Mouse (Mus musculus) embryonic facial prominence, embryonic 12.5 days (tissue): ENCODE results near the gene Gm43638. TPM values are rescaled to one million over a fixed set of nuclear protein-coding genes. Genes with fewer than 3 reads are reported as not detected.
"Not testable (repeated sequence)": the region's sequence is repeated elsewhere in the genome, so short reads cannot be mapped to it uniquely, and the experiment has no call there.

ENCODE experiments used
- ATAC-seq: fragments of 200-750 bp; cut with Nextera tagmentation; 2 replicates; pipeline ENCODE4 v1.8.0; 2017; ENCODE audit not compliant: insufficient number of reproducible peaks, insufficient read depth, low FRiP score, low TSS enrichment
- H3K27ac ChIP-seq: fragments of 300-500 bp; sonication (generic); 2 replicates; pipeline ENCODE4 v1.5.1; 2016; ENCODE audit warnings: mild to moderate bottlenecking
- H3K27me3 ChIP-seq: fragments of 300-500 bp; sonication (generic); 2 replicates; pipeline ENCODE4 v1.6.1; 2016; ENCODE audit warnings: mild to moderate bottlenecking, moderate library complexity
- H3K36me3 ChIP-seq: fragments of 300-500 bp; sonication (generic); 2 replicates; pipeline ENCODE4 v1.6.1; 2016; ENCODE audit warnings: mild to moderate bottlenecking
- H3K4me1 ChIP-seq: fragments of 300-500 bp; sonication (generic); 2 replicates; pipeline ENCODE4 v1.6.1; 2016
- H3K4me2 ChIP-seq: fragments of 300-500 bp; sonication (generic); replicated peaks from 2 replicates; pipeline ENCODE4 v1.6.1; 2016; ENCODE audit warnings: mild to moderate bottlenecking, moderate library complexity
- H3K4me3 ChIP-seq: fragments of 300-500 bp; sonication (generic); 2 replicates; pipeline ENCODE4 v1.5.1; 2016; ENCODE audit warnings: mild to moderate bottlenecking
- H3K9ac ChIP-seq: fragments of 300-500 bp; sonication (generic); 2 replicates; pipeline ENCODE4 v1.6.1; 2016; ENCODE audit warnings: mild to moderate bottlenecking, moderate library complexity
- H3K9me3 ChIP-seq: fragments of 300-500 bp; sonication (generic); 2 replicates; pipeline ENCODE4 v1.6.1; 2016; ENCODE audit warnings: mild to moderate bottlenecking, moderate library complexity
- WGBS: fragments of 180-500 bp; shearing (Covaris S2); methylation state at CpG from one replicate; pipeline ENCODE4 v1.1.7; 2016; 5-methylcytosine and 5-hydroxymethylcytosine counted together
- polyA plus RNA-seq: library from polyadenylated mRNA; unstranded; fragments of >200 nt; fragmentation: Nextera tagmentation; extraction: Ambion mirVana; gene quantifications from 2 replicates; pipeline ENCODE4 v1.2.1, GENCODE M21; 2016

Gene Gm43638
- polyA plus RNA-seq, 1 experiment from 2014 or later = not detected

- no peaks in the 10 kb centered on the region for H3K4me1 ChIP-seq
- no peaks in the 10 kb centered on the region for H3K9me3 ChIP-seq
- no peaks in the 10 kb centered on the region for H3K27me3 ChIP-seq
- no peaks in the 10 kb centered on the region for H3K36me3 ChIP-seq
- no peak overlapping the region for H3K4me3 ChIP-seq
- no peak overlapping the region for H3K4me2 ChIP-seq
- H3K9ac ChIP-seq = no peak overlapping the region
- ATAC-seq = no peak
- 87% methylated on average over 3 of the region's 3 CpGs for WGBS
- no peak overlapping the region for H3K27ac ChIP-seq
These were observed 30.3 kb downstream of the Gm43638 start for GRCm38 (mm10) chr5:87456216-87456850.

GRCm38 (mm10) chr5:87455519-87455918 is 31.1 kb downstream of the Gm43638 start:
- no peak overlapping the region for H3K4me3 ChIP-seq
- H3K27me3 ChIP-seq = no peaks in the 10 kb centered on the region
- H3K27ac ChIP-seq = no peak overlapping the region
- H3K4me2 ChIP-seq = no peak overlapping the region
- H3K36me3 ChIP-seq = no peaks in the 10 kb centered on the region
- no peak overlapping the region for H3K9ac ChIP-seq
- H3K9me3 ChIP-seq = no peaks in the 10 kb centered on the region
- H3K4me1 ChIP-seq = no peaks in the 10 kb centered on the region
- ATAC-seq = no peak

DNA sequence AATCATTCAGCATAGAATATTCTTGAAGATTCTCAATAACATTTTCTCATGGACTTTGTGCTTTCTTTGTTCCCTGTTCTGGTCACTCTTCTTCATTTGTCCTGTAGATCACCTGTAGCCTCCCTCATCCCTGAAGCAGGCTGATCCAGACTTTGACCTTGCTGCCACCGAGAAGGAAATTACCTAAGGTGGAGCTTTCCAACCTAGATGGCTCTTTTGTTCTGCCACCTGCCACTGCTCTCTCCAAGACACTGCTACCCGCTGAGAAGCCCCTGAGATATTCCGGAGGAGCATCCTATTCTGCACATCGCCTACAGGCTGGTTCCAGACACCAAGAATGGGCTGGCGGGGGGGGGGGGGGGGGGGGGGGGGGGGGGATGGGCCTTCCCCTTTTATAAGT is 34.1 kb downstream of the Gm43638 start:
- H3K36me3 ChIP-seq, H3K4me3 ChIP-seq, H3K27ac ChIP-seq, H3K9me3 ChIP-seq, H3K4me1 ChIP-seq, ATAC-seq, H3K9ac ChIP-seq, H3K4me2 ChIP-seq, H3K27me3 ChIP-seq: not testable (repeated sequence)
- WGBS = 85% methylated on average over 3 of the region's 5 CpGs

- H3K36me3 ChIP-seq = no peaks in the 10 kb centered on the region
- H3K27ac ChIP-seq = no peak overlapping the region
- H3K27me3 ChIP-seq = no peaks in the 10 kb centered on the region
- ATAC-seq = no peak
- H3K9ac ChIP-seq = no peak overlapping the region
- H3K9me3 ChIP-seq = no peaks in the 10 kb centered on the region
- no peak overlapping the region for H3K4me3 ChIP-seq
- WGBS = 44% methylated on average over 3 of the region's 3 CpGs
- no peak overlapping the region for H3K4me2 ChIP-seq
- H3K4me1 ChIP-seq = no peaks in the 10 kb centered on the region
These were observed 50.3 kb downstream of the Gm43638 start for GRCm38 (mm10) chr5:87436264-87436663.

GRCm38 (mm10) chr5:87425676-87426075 is 60.9 kb downstream of the Gm43638 start:
- H3K9me3 ChIP-seq = no peaks in the 10 kb centered on the region
- H3K4me2 ChIP-seq = no peak overlapping the region
- no peak overlapping the region for H3K9ac ChIP-seq
- ATAC-seq = no peak
- WGBS = 83% methylated on average over 3 of the region's 3 CpGs
- H3K4me3 ChIP-seq = no peak overlapping the region
- H3K27ac ChIP-seq = no peak overlapping the region
- H3K4me1 ChIP-seq = no peaks in the 10 kb centered on the region
- no peaks in the 10 kb centered on the region for H3K36me3 ChIP-seq
- H3K27me3 ChIP-seq = no peaks in the 10 kb centered on the region

- H3K27me3 ChIP-seq, H3K4me3 ChIP-seq: not testable (repeated sequence)
These were observed 62.6 kb downstream of the Gm43638 start, which contains the start of gene Ugt2b38 for GRCm38 (mm10) chr5:87424041-87424440. Ugt2b38 (minus strand) TSS chr5:87424203.

More at GRCm38 (mm10) chr5:87424041-87424440, 62.6 kb downstream of the Gm43638 start, which contains the start of gene Ugt2b38:
- WGBS = 94% methylated on average over 1 of the region's 2 CpGs
- not testable (repeated sequence) for H3K9me3 ChIP-seq, ATAC-seq, H3K36me3 ChIP-seq, H3K4me1 ChIP-seq, H3K4me2 ChIP-seq, H3K9ac ChIP-seq, H3K27ac ChIP-seq

Other genes starting within 250 kb of the Gm43638 start
- gene Ugt2b37, start 232.0 kb downstream of the Gm43638 start, polyA plus RNA-seq = not detected in 2 replicates
- not detected in 2 replicates for gene Ugt2a3, start 149.6 kb downstream of the Gm43638 start, polyA plus RNA-seq
- not detected in 2 replicates for gene Ugt2b38, start 62.6 kb downstream of the Gm43638 start, polyA plus RNA-seq
- gene Ugt2a2, start 4.5 kb downstream of the Gm43638 start, polyA plus RNA-seq = 0.45 TPM in 1 of 2 replicates, not detected in the other
- 3.7 and 4.2 TPM in 2 replicates for gene Ugt2a1, start 4.1 kb upstream of the Gm43638 start, polyA plus RNA-seq
- gene Sult1b1, start 51.4 kb upstream of the Gm43638 start, polyA plus RNA-seq = 0.18 TPM in 1 of 2 replicates, not detected in the other
- gene Sult1d1, start 82.2 kb upstream of the Gm43638 start, polyA plus RNA-seq = 0.24 TPM in 1 of 2 replicates, not detected in the other
- gene Sult1e1, start 104.8 kb upstream of the Gm43638 start, polyA plus RNA-seq = 3.5 and 4.3 TPM in 2 replicates
- gene Csn1s1, start 179.4 kb upstream of the Gm43638 start, polyA plus RNA-seq = not detected in 2 replicates
- not detected in 2 replicates for gene Csn2, start 212.8 kb upstream of the Gm43638 start, polyA plus RNA-seq